Mouse (Mus musculus) olfactory bulb, adult 2 months (tissue): ENCODE results near the gene Rbm6.

Experiments used
- CTCF ChIP-seq: fragments of 200-500 bp; IDR thresholded peaks from 2 replicates; pipeline ENCODE4 v1.5.1; 2012; ENCODE audit warnings: low read depth, mild to moderate bottlenecking, low read length, moderate library complexity; ENCODE audit not compliant: insufficient read depth
- POLR2A ChIP-seq: fragments of 200-500 bp; IDR thresholded peaks from 2 replicates; pipeline ENCODE4 v1.6.1; 2012; ENCODE audit warnings: mild to moderate bottlenecking, low read depth, low read length, moderate library complexity; ENCODE audit not compliant: insufficient read depth

- TF ChIP-seq POLR2A (no peak), CTCF (no peak)
Measured at GRCm38 (mm10) chr9:107831765-107832164, 41.3 kb downstream of the Rbm6 start.
